Mouse (Mus musculus) small intestine, adult 10 weeks (tissue): ENCODE data around the gene Tmem14a. TPM values are rescaled to one million over a fixed set of nuclear protein-coding genes. Genes with fewer than 3 reads are reported as not detected.

ENCODE experiments used
- polyA plus RNA-seq: library from polyadenylated mRNA; stranded (reverse); fragments of 350-450 nt; fragmentation: Illumina TruSeq; extraction: RNeasy Lipid Tissue Mini Kit (QIAGEN cat#74804); gene quantifications from one replicate; pipeline ENCODE4 v1.2.3, GENCODE M21; 2014; ENCODE audit warnings: low replicate concordance

The Tmem14a gene
- 16.0 TPM for polyA plus RNA-seq

GRCm38 (mm10) chr1:21218489-21218919, at the start of gene Tmem14a:
TSS of gene Tmem14a (plus strand) at chr1:21218575.

GRCm38 (mm10) chr1:21239911-21240898, 21.8 kb downstream of the Tmem14a start, which contains the start of gene Gsta3:
TSS of gene Gsta3 (plus strand) at chr1:21240589.

Other genes starting within 250 kb of the Tmem14a start
- 1.0 TPM for gene Tram2, start 139.3 kb upstream of the Tmem14a start, polyA plus RNA-seq
- 29.0 TPM for gene Gsta3, start 22.0 kb downstream of the Tmem14a start, polyA plus RNA-seq
- 0.22 TPM for gene Khdc1a, start 131.1 kb downstream of the Tmem14a start, polyA plus RNA-seq
- gene Khdc1c, start 149.8 kb downstream of the Tmem14a start, polyA plus RNA-seq: not detected
- gene Khdc1b, start 165.0 kb downstream of the Tmem14a start, polyA plus RNA-seq: not detected